Mouse (Mus musculus) testis, adult 2 months (tissue): ENCODE data around the gene Dhtkd1.

Experiments used
- CTCF ChIP-seq: fragments of 200-500 bp; IDR thresholded peaks from 2 replicates; pipeline ENCODE4 v1.5.1; 2012; ENCODE audit warnings: low read depth, mild to moderate bottlenecking, inconsistent platforms, low read length, moderate library complexity; ENCODE audit not compliant: control insufficient read depth, insufficient read depth, insufficient replicate concordance
- POLR2A ChIP-seq: fragments of 200-500 bp; IDR thresholded peaks from 2 replicates; pipeline ENCODE4 v1.6.1; 2012; ENCODE audit warnings: low read depth, mild to moderate bottlenecking, inconsistent platforms, low read length, moderate library complexity; ENCODE audit not compliant: control insufficient read depth

DNA sequence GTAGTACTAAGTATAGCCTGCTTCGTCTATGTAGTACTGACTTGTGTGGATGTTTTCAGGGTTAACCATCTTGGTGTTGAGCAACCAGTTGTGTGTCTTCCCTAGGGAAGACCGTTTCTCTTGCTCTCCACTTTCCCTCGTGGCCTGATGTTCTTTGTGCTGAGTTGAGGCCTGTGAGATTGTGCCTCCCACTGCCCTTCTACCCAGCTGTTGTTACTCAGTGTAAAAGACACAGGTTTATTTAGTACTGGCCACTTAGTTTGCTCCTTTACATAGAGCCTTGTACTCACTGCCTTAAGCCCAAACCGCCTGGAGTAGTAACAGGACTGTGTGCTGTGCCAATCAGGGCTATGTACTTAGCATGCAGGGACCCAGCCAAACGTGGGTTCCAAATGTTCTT, 90.7 kb downstream of the Dhtkd1 start:
- TF ChIP-seq POLR2A (no peak), CTCF (no peak)
